Mouse (Mus musculus) neural tube, embryonic 15.5 days (tissue): ENCODE results near the gene Usp10. TPM values are rescaled to one million over a fixed set of nuclear protein-coding genes. Genes with fewer than 3 reads are reported as not detected.
A peak's percentile ranks its signal among the peaks of the same experiment; 100 is the strongest.

Experiments used
- ATAC-seq: fragments of 200-750 bp; cut with Nextera tagmentation; 2 replicates; pipeline ENCODE4 v1.8.0; 2017; ENCODE audit warnings: mild to moderate bottlenecking, moderate TSS enrichment, moderate library complexity; ENCODE audit not compliant: low FRiP score
- H3K27ac ChIP-seq: fragments of 300-500 bp; sonication (generic); replicated peaks from 2 replicates; pipeline ENCODE4 v1.5.1; 2015; ENCODE audit warnings: mild to moderate bottlenecking, inconsistent platforms
- H3K27me3 ChIP-seq: fragments of 300-500 bp; sonication (generic); replicated peaks from 2 replicates; pipeline ENCODE4 v1.6.1; 2015; ENCODE audit warnings: inconsistent platforms
- H3K36me3 ChIP-seq: fragments of 300-500 bp; sonication (generic); 2 replicates; pipeline ENCODE4 v1.6.1; 2015; ENCODE audit warnings: inconsistent platforms
- H3K4me1 ChIP-seq: fragments of 300-500 bp; sonication (generic); 2 replicates; pipeline ENCODE4 v1.6.1; 2015; ENCODE audit warnings: inconsistent platforms
- H3K4me2 ChIP-seq: fragments of 300-500 bp; sonication (generic); 2 replicates; pipeline ENCODE4 v1.6.1; 2015; ENCODE audit warnings: inconsistent platforms, mild to moderate bottlenecking, moderate library complexity
- H3K4me3 ChIP-seq: fragments of 300-500 bp; sonication (generic); replicated peaks from 2 replicates; pipeline ENCODE4 v1.5.1; 2015; ENCODE audit warnings: mild to moderate bottlenecking, inconsistent platforms
- H3K9ac ChIP-seq: fragments of 300-500 bp; sonication (generic); replicated peaks from 2 replicates; pipeline ENCODE4 v1.6.1; 2015; ENCODE audit warnings: mild to moderate bottlenecking, inconsistent platforms
- H3K9me3 ChIP-seq: fragments of 300-500 bp; sonication (generic); replicated peaks from 2 replicates; pipeline ENCODE4 v1.6.1; 2016; ENCODE audit warnings: inconsistent platforms
- WGBS: fragments of 180-500 bp; shearing (Covaris S2); methylation state at CpG from one replicate; pipeline ENCODE4 v1.1.7; 2015; ENCODE audit warnings: mixed read lengths; 5-methylcytosine and 5-hydroxymethylcytosine counted together
- polyA plus RNA-seq: library from polyadenylated mRNA; unstranded; fragments of >200 nt; fragmentation: Nextera tagmentation; extraction: Ambion mirVana; gene quantifications from 2 replicates; pipeline ENCODE4 v1.2.1, GENCODE M21; 2015

Usp10 gene
- polyA plus RNA-seq, 1 experiment from 2014 or later: 121 TPM

- H3K9ac ChIP-seq: no peak overlapping the region
- peaks cover 20% of the 10 kb centered on the region for H3K27me3 ChIP-seq
- WGBS: 82% methylated on average over 4 of the region's 4 CpGs
- no peak overlapping the region for H3K4me3 ChIP-seq
- H3K4me1 ChIP-seq: no peaks in the 10 kb centered on the region
- H3K36me3 ChIP-seq: no peaks in the 10 kb centered on the region
- H3K4me2 ChIP-seq: no peak overlapping the region
- no peak for ATAC-seq
- H3K9me3 ChIP-seq: no peaks in the 10 kb centered on the region
- H3K27ac ChIP-seq: no peak overlapping the region
These were observed 13.1 kb upstream of the Usp10 start for GRCm38 (mm10) chr8:119897069-119897468.

GRCm38 (mm10) chr8:119897933-119898332 lies 12.2 kb upstream of the Usp10 start:
- Histone ChIP-seq H3K9me3 (no peaks in the 10 kb centered on the region), H3K9ac (no peak overlapping the region), H3K27ac (no peak overlapping the region), H3K27me3 (peaks cover 20% of the 10 kb centered on the region), H3K36me3 (no peaks in the 10 kb centered on the region), H3K4me3 (no peak overlapping the region), H3K4me2 (no peak overlapping the region), H3K4me1 (no peaks in the 10 kb centered on the region)
- ATAC-seq: no peak
- 27% methylated on average over 13 of the region's 13 CpGs for WGBS

- H3K4me3 ChIP-seq: no peak overlapping the region
- H3K9ac ChIP-seq: no peak overlapping the region
- H3K36me3 ChIP-seq: no peaks in the 10 kb centered on the region
- H3K9me3 ChIP-seq: no peaks in the 10 kb centered on the region
- WGBS: 85% methylated on average over 3 of the region's 3 CpGs
- H3K4me1 ChIP-seq: no peaks in the 10 kb centered on the region
- H3K27ac ChIP-seq: no peak overlapping the region
- no peak for ATAC-seq
- no peak overlapping the region for H3K4me2 ChIP-seq
- peaks cover 20% of the 10 kb centered on the region for H3K27me3 ChIP-seq
These were observed 8.8 kb upstream of the Usp10 start for GRCm38 (mm10) chr8:119901349-119901748.

GRCm38 (mm10) chr8:119901952-119902351 lies 8.2 kb upstream of the Usp10 start:
- Histone ChIP-seq H3K36me3 (no peaks in the 10 kb centered on the region), H3K4me2 (no peak overlapping the region), H3K9me3 (no peaks in the 10 kb centered on the region), H3K4me3 (no peak overlapping the region), H3K27me3 (peaks cover 18% of the 10 kb centered on the region), H3K4me1 (no peaks in the 10 kb centered on the region), H3K27ac (no peak overlapping the region), H3K9ac (no peak overlapping the region)
- no peak for ATAC-seq
- WGBS: 74% methylated on average over 8 of the region's 8 CpGs

GRCm38 (mm10) chr8:119904323-119904911 lies 5.7 kb upstream of the Usp10 start:
- Histone ChIP-seq H3K4me2 (no peak overlapping the region), H3K4me1 (no peaks in the 10 kb centered on the region), H3K9ac (no peak overlapping the region), H3K4me3 (no peak overlapping the region), H3K9me3 (no peaks in the 10 kb centered on the region), H3K36me3 (no peaks in the 10 kb centered on the region), H3K27ac (no peak overlapping the region), H3K27me3 (peaks cover 3% of the 10 kb centered on the region; the same call in 1 of the 2 replicates)
- WGBS: 60% methylated on average over 12 of the region's 12 CpGs
- ATAC-seq: no peak

GRCm38 (mm10) chr8:119910547-119911257 lies 542 bp downstream of the Usp10 start, which contains the start of gene Gm20388:
Gene Gm20388 (plus strand): TSS chr8:119910841.
- Histone ChIP-seq H3K9ac (peak within 1 kb of the TSS; percentile 88), H3K9me3 (no peaks in the 10 kb centered on the region), H3K27ac (peak within 1 kb of the TSS; percentile 97), H3K27me3 (no peaks in the 10 kb centered on the region), H3K4me1 (peaks cover 47% of the 10 kb centered on the region), H3K4me3 (peak within 1 kb of the TSS; percentile 81), H3K36me3 (no peaks in the 10 kb centered on the region), H3K4me2 (peak within 1 kb of the TSS; percentile 67)
- WGBS: under 1% methylated on average over 76 of the region's 97 CpGs
- peak; percentile 94 for ATAC-seq

- no peaks in the 10 kb centered on the region for H3K36me3 ChIP-seq
- WGBS: under 1% methylated on average over 30 of the region's 30 CpGs
- peak overlapping the region; percentile 81 for H3K4me3 ChIP-seq
- peak; percentile 39; the same call in 1 of the 2 replicates for ATAC-seq
- H3K9me3 ChIP-seq: no peaks in the 10 kb centered on the region
- H3K4me1 ChIP-seq: peaks cover 52% of the 10 kb centered on the region
- peak overlapping the region; percentile 97 for H3K27ac ChIP-seq
- H3K9ac ChIP-seq: peak overlapping the region; percentile 88
- no peaks in the 10 kb centered on the region for H3K27me3 ChIP-seq
- H3K4me2 ChIP-seq: peak overlapping the region; percentile 67
These were observed 1.2 kb downstream of the Usp10 start for GRCm38 (mm10) chr8:119911258-119911962.

GRCm38 (mm10) chr8:119912643-119913042 lies 2.5 kb downstream of the Usp10 start:
- no peaks in the 10 kb centered on the region for H3K9me3 ChIP-seq
- no peak for ATAC-seq
- H3K9ac ChIP-seq: 0 out of 2 replicates have a peak overlapping the region, but pooled peaks have one; percentile 88
- H3K4me3 ChIP-seq: peak overlapping the region; percentile 81
- no peak overlapping the region for H3K27ac ChIP-seq
- peaks cover 57% of the 10 kb centered on the region for H3K4me1 ChIP-seq
- H3K27me3 ChIP-seq: no peaks in the 10 kb centered on the region
- H3K4me2 ChIP-seq: peak overlapping the region; percentile 67
- WGBS: 45% methylated on average over 6 of the region's 6 CpGs
- H3K36me3 ChIP-seq: no peaks in the 10 kb centered on the region

GRCm38 (mm10) chr8:119913181-119913580 lies 3.0 kb downstream of the Usp10 start:
- H3K9me3 ChIP-seq: no peaks in the 10 kb centered on the region
- H3K4me1 ChIP-seq: peaks cover 57% of the 10 kb centered on the region
- H3K36me3 ChIP-seq: no peaks in the 10 kb centered on the region
- no peak for ATAC-seq
- H3K27me3 ChIP-seq: no peaks in the 10 kb centered on the region
- no peak overlapping the region for H3K27ac ChIP-seq
- H3K4me3 ChIP-seq: no peak overlapping the region
- H3K9ac ChIP-seq: peak overlapping the region; percentile 41; the same call in 1 of the 2 replicates
- 78% methylated on average over 3 of the region's 3 CpGs for WGBS
- peak overlapping the region; percentile 67 for H3K4me2 ChIP-seq

- no peaks in the 10 kb centered on the region for H3K27me3 ChIP-seq
- H3K36me3 ChIP-seq: no peaks in the 10 kb centered on the region
- H3K27ac ChIP-seq: no peak overlapping the region
- 40% methylated on average over 2 of the region's 2 CpGs for WGBS
- no peak for ATAC-seq
- H3K4me2 ChIP-seq: peak overlapping the region; percentile 67; the same call in 1 of the 2 replicates
- no peak overlapping the region for H3K4me3 ChIP-seq
- H3K9ac ChIP-seq: no peak overlapping the region
- peaks cover 57% of the 10 kb centered on the region for H3K4me1 ChIP-seq
- no peaks in the 10 kb centered on the region for H3K9me3 ChIP-seq
These were observed 4.0 kb downstream of the Usp10 start for GRCm38 (mm10) chr8:119914161-119914560.

GRCm38 (mm10) chr8:119915298-119915697 lies 5.1 kb downstream of the Usp10 start:
- H3K9me3 ChIP-seq: no peaks in the 10 kb centered on the region
- no peaks in the 10 kb centered on the region for H3K36me3 ChIP-seq
- no peak overlapping the region for H3K9ac ChIP-seq
- H3K27me3 ChIP-seq: no peaks in the 10 kb centered on the region
- H3K4me2 ChIP-seq: no peak overlapping the region
- H3K4me3 ChIP-seq: no peak overlapping the region
- H3K27ac ChIP-seq: no peak overlapping the region
- H3K4me1 ChIP-seq: peaks cover 50% of the 10 kb centered on the region
- WGBS: 95% methylated on average over 4 of the region's 4 CpGs
- no peak for ATAC-seq
